Mouse (Mus musculus) midbrain, embryonic 14.5 days (tissue): ENCODE data around the gene Emilin1. TPM values are rescaled to one million over a fixed set of nuclear protein-coding genes. Genes with fewer than 3 reads are reported as not detected.

Experiments used
- ATAC-seq: fragments of 200-750 bp; cut with Nextera tagmentation; 2 replicates; pipeline ENCODE4 v1.8.0; 2017; ENCODE audit warnings: moderate number of reproducible peaks, moderate library complexity; ENCODE audit not compliant: low FRiP score, low TSS enrichment
- DNase-seq: peaks from one replicate; pipeline ENCODE4 v3.0.0-alpha.2; 2015
- H3K27ac ChIP-seq: fragments of 300-500 bp; sonication (generic); replicated peaks from 2 replicates; pipeline ENCODE4 v1.5.1; 2014; ENCODE audit warnings: mild to moderate bottlenecking, low read depth, low read length, moderate library complexity
- H3K27me3 ChIP-seq: fragments of 300-500 bp; sonication (generic); 2 replicates; pipeline ENCODE4 v1.6.1; 2014; ENCODE audit warnings: low read length, control low read depth, mixed read lengths; ENCODE audit not compliant: control insufficient read depth, insufficient read depth
- H3K36me3 ChIP-seq: fragments of 300-500 bp; sonication (generic); 2 replicates; pipeline ENCODE4 v1.6.1; 2014; ENCODE audit warnings: low read length, control low read depth; ENCODE audit not compliant: control insufficient read depth, insufficient read depth
- H3K4me1 ChIP-seq: fragments of 300-500 bp; sonication (generic); 2 replicates; pipeline ENCODE4 v1.6.1; 2014; ENCODE audit warnings: mild to moderate bottlenecking, antibody characterized with exemption, low read length, control low read depth; ENCODE audit not compliant: control insufficient read depth, insufficient read depth
- H3K4me2 ChIP-seq: fragments of 300-500 bp; sonication (generic); 2 replicates; pipeline ENCODE4 v1.6.1; 2014; ENCODE audit warnings: mild to moderate bottlenecking, low read length, moderate library complexity
- H3K4me3 ChIP-seq: fragments of 300-500 bp; sonication (generic); replicated peaks from 2 replicates; pipeline ENCODE4 v1.5.1; 2014; ENCODE audit warnings: low read depth, low read length
- H3K9ac ChIP-seq: fragments of 300-500 bp; sonication (generic); replicated peaks from 2 replicates; pipeline ENCODE4 v1.6.1; 2014; ENCODE audit warnings: mild to moderate bottlenecking, low read length, moderate library complexity
- H3K9me3 ChIP-seq: fragments of 300-500 bp; sonication (generic); 2 replicates; pipeline ENCODE4 v1.6.1; 2016; ENCODE audit warnings: low read length, control low read depth, mixed read lengths; ENCODE audit not compliant: control insufficient read depth
- WGBS: fragments of 180-500 bp; shearing (Covaris S2); extraction: QIAGEN DNeasy Blood & Tissue Kit; methylation state at CpG from one replicate; pipeline ENCODE4 v1.1.7; 2014; 5-methylcytosine and 5-hydroxymethylcytosine counted together
- polyA plus RNA-seq: library from polyadenylated mRNA; unstranded; fragments of >200 nt; fragmentation: Nextera tagmentation; extraction: Ambion mirVana; gene quantifications from 2 replicates; pipeline ENCODE4 v1.2.1, GENCODE M21; 2014

Emilin1 gene
- polyA plus RNA-seq, 1 experiment from 2014 or later, result 11.2 TPM

DNA sequence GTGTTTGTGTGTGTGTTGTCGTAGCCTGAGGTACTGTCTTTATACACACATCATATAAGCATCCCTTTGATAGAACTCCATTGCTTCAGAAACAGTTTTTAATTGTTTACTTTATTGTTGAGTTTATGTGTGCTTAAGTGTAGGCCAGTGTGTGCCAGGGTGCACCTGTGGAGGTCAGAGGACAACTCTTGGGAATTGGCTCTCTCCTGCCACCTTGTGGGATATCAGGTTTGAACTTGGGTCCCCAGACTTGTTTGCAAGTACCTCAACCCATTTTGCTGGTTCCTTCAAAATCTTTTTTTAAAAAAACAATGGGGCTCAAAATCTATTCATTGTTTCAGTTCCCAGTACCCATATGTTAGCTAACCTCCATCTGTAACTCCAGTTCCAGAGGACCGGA lies 29.8 kb downstream of the Emilin1 start:
- H3K9ac ChIP-seq, result no peak overlapping the region
- 97% methylated on average over 2 of the region's 2 CpGs for WGBS
- H3K4me1 ChIP-seq, result peaks cover 2% of the 10 kb centered on the region; the same call in 1 of the 2 replicates
- no peak for DNase-seq
- H3K9me3 ChIP-seq, result no peaks in the 10 kb centered on the region
- H3K27ac ChIP-seq, result no peak overlapping the region
- ATAC-seq, result no peak
- no peaks in the 10 kb centered on the region for H3K36me3 ChIP-seq
- no peak overlapping the region for H3K4me3 ChIP-seq
- no peaks in the 10 kb centered on the region for H3K27me3 ChIP-seq
- H3K4me2 ChIP-seq, result no peak overlapping the region

DNA sequence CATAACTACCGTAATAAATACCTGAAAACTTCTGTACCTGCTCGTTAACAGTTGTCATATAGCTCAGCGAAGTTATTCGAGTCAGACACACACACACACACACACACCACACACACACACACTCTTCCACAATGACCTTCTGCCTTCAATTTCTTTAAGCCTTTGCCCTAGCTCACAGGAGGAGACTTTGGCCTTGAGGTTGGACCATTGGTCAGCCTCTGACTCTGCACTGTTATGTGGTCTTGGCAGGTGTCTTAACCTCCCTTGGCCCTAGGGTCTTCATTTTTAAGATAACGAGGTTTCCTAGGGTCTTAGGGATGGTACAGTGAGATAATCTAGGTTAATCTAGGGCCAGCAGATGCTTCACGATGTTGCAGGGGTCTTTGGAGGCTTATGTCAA lies 31.1 kb downstream of the Emilin1 start:
- DNase-seq (no peak), ATAC-seq (no peak)
- H3K9ac ChIP-seq, result no peak overlapping the region
- peak overlapping the region; percentile 51 for H3K4me3 ChIP-seq
- WGBS, result 86% methylated on average over 6 of the region's 6 CpGs
- no peaks in the 10 kb centered on the region for H3K27me3 ChIP-seq
- H3K27ac ChIP-seq, result no peak overlapping the region
- no peaks in the 10 kb centered on the region for H3K36me3 ChIP-seq
- H3K4me1 ChIP-seq, result peaks cover 6% of the 10 kb centered on the region
- H3K9me3 ChIP-seq, result no peaks in the 10 kb centered on the region
- H3K4me2 ChIP-seq, result peak overlapping the region; percentile 76

DNA sequence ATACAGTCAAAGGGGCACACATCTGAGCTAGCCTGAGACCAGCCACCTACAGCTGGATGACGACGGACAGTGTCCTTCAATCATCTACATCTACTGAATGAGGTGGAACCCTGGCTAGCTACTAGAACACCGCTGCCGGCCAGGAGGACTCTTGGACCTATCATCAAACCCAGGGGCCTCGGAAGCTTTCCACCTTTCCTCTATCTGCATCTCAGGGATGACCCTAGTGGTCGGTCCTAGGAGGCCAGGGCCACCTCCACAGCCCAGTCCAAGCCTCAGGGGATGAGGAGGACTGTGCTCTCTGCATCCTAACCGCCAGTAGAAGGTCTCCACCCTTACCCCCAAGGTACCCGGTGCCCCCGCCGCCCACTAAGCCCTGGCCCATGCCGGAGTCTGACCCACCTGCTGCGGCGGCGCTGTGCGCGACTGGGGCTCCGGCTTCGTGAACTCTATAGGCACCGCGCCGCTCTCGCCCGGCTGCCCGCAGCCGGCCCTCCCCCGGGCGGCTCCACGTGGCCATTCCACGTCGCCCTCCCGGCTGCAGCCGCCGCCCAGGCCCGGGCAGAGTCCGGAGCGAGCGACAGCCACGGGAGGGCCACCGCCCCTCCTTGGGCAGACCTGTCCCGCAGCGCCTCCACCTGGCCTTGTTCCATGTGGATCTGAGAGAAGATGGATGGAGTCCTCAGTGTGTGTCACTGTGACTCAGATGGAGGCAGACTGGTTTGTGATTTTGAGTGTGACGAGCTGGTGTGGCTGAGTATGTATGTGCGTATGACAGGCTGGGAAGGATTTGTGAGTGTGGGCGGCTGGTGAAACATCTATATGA lies 32.0 kb downstream of the Emilin1 start, which contains the start of gene Cgref1:
Gene Cgref1, minus strand, starts transcription at position 636 of the 826 bp plus-strand sequence.
- ATAC-seq (peak; percentile 65), DNase-seq (peak; percentile 83)
- Histone ChIP-seq H3K4me1 (peaks cover 11% of the 10 kb centered on the region), H3K4me3 (peak within 1 kb of the TSS; percentile 51), H3K27me3 (no peaks in the 10 kb centered on the region), H3K27ac (peak within 1 kb of the TSS; percentile 37; the same call in 1 of the 2 replicates), H3K36me3 (no peaks in the 10 kb centered on the region), H3K9me3 (no peaks in the 10 kb centered on the region), H3K9ac (peak within 1 kb of the TSS; percentile 66), H3K4me2 (peak within 1 kb of the TSS; percentile 76)
- 5% methylated on average over 44 of the region's 44 CpGs for WGBS

DNA sequence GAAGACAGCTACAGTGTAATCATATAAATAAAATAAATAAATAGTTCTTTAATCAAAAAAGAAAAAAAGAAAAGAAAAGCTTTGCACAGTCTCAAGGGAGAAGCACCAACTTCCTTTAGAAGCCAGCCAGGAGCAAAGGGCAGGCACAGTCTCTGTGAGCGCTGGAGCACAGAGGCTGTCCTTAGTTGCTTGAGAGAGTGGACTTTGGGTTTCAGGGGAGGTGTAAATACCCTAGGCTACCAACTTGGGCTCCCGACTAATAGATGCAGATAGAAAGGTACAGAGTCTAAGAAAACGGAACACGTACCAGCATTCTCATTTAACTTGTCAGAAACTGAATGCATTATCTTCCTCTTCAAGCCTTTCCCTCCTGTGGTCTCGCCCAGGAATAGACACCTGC lies 35.4 kb downstream of the Emilin1 start:
- no peak for ATAC-seq
- WGBS, result 76% methylated on average over 5 of the region's 5 CpGs

DNA sequence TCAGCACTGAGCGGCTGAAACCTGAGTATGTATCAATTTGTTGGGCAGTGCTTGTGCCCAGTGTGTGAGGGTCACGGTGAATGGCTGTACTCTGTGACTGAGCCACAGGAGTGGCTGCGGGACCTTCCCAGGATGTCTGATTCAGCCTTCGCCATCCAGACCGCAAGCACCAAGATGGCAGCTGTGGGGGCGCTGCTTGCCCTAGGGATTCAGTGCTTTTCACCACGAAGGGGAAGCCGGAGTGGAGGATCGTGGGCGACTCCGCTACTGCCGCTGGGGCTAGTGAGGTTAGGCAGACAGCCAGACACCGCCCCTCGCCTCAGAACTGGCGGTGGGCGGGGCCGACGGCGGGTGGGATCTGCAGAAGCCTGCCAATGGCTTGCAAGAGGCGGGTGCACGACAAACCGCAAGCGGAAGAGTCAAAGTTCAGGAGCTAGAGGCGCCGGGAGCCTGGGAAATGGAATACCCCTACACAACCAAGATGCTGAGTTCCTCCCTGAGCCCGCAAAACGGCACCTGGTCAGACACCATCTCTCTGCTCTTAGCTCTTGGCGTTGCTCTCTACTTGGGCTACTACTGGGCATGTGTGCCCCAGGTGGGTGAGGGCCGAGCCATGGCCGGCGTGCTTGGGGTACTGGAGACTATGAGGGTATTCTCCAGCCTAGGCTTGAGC lies 36.6 kb downstream of the Emilin1 start:
- H3K9me3 ChIP-seq, result no peaks in the 10 kb centered on the region
- peak overlapping the region; percentile 73 for H3K27ac ChIP-seq
- H3K4me1 ChIP-seq, result peaks cover 12% of the 10 kb centered on the region
- WGBS, result under 1% methylated on average over 31 of the region's 31 CpGs
- H3K27me3 ChIP-seq, result no peaks in the 10 kb centered on the region
- peak overlapping the region; percentile 59 for H3K9ac ChIP-seq
- DNase-seq (peak; percentile 92), ATAC-seq (peak; percentile 83)
- H3K36me3 ChIP-seq, result peaks cover 30% of the 10 kb centered on the region
- peak overlapping the region; percentile 84 for H3K4me2 ChIP-seq
- peak overlapping the region; percentile 46 for H3K4me3 ChIP-seq

More for the DNA sequence above, 35.4 kb downstream of the Emilin1 start:
- Histone ChIP-seq H3K4me2 (no peak overlapping the region), H3K27ac (no peak overlapping the region), H3K27me3 (no peaks in the 10 kb centered on the region), H3K9ac (no peak overlapping the region), H3K36me3 (peaks cover 18% of the 10 kb centered on the region), H3K4me3 (no peak overlapping the region), H3K4me1 (peaks cover 14% of the 10 kb centered on the region), H3K9me3 (no peaks in the 10 kb centered on the region)
- no peak for DNase-seq

DNA sequence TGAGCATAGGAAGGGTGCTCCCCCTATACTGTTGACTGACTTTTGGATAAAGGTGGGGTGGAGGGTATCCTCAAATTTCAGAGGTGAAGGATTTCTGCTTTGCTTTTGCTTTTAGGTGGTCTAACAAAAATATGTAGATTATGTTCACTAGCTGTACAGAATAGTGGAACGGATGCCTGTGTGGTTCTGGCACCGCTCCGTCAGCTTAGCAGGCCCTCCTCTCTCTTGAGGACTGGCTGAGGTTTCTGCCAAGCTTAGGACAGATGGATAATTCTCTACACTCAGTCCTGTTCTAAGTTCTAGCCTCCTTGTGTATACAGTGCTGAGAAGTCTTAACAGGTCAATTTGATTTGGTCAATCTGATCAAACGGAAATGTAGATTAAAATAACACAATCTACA lies 37.2 kb downstream of the Emilin1 start:
- Histone ChIP-seq H3K27ac (peak overlapping the region; percentile 73; the same call in 1 of the 2 replicates), H3K4me3 (peak overlapping the region; percentile 46), H3K9me3 (no peaks in the 10 kb centered on the region), H3K36me3 (peaks cover 37% of the 10 kb centered on the region), H3K9ac (peak overlapping the region; percentile 59; the same call in 1 of the 2 replicates), H3K4me1 (peaks cover 12% of the 10 kb centered on the region), H3K27me3 (no peaks in the 10 kb centered on the region), H3K4me2 (peak overlapping the region; percentile 84)
- WGBS, result 68% methylated on average over 4 of the region's 4 CpGs
- ATAC-seq, result no peak
- no peak for DNase-seq

DNA sequence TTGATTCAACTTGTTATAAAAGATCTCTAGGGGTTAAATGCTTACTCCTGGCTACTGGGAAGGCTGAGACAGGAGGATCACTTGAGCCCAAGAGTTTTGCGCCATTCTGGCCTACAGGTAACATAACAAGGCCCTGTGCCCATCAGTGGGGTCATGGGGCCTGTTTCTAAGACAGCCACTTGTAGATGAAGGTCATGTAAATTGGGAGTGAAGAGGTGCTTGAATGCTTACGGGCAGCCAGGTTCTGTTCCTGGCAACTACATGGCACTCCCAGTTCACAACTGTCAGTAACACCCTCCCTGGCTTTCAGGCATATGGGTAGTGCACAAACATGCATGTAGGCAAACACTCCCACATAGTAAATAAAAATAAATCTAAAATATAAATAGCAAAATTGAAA lies 37.7 kb downstream of the Emilin1 start:
- peaks cover 12% of the 10 kb centered on the region for H3K4me1 ChIP-seq
- H3K9ac ChIP-seq, result no peak overlapping the region
- peaks cover 41% of the 10 kb centered on the region for H3K36me3 ChIP-seq
- no peak overlapping the region for H3K4me2 ChIP-seq
- ATAC-seq, result no peak
- WGBS, result 97% methylated on average over 2 of the region's 2 CpGs
- H3K27me3 ChIP-seq, result no peaks in the 10 kb centered on the region
- H3K9me3 ChIP-seq, result no peaks in the 10 kb centered on the region
- H3K4me3 ChIP-seq, result no peak overlapping the region
- no peak for DNase-seq
- H3K27ac ChIP-seq, result no peak overlapping the region

DNA sequence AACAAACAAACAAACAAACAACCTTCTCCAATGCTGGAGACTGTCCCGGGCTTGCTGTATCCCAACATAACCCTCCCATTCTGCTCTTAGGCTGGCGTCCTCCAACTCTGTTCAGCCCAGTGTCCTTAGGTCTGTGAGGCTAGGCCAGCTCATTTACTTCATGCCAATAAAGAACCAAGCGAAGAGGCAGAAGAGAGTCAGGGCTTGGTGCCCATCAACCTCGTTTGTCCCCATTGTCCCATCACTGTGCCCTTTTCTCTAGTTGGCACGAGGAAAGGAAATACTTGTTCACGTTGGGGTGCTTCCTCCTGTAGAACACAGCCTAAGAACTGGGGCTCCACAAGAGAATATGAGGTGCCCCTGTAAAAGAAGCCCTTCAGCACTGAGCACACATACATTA lies 38.5 kb downstream of the Emilin1 start:
- Histone ChIP-seq H3K4me2 (no peak overlapping the region), H3K27me3 (no peaks in the 10 kb centered on the region), H3K36me3 (peaks cover 43% of the 10 kb centered on the region), H3K27ac (no peak overlapping the region), H3K4me1 (peaks cover 12% of the 10 kb centered on the region), H3K9me3 (no peaks in the 10 kb centered on the region), H3K4me3 (no peak overlapping the region), H3K9ac (no peak overlapping the region)
- 82% methylated on average over 6 of the region's 6 CpGs for WGBS
- ATAC-seq, result no peak
- no peak for DNase-seq
